Mouse (Mus musculus) adrenal gland, adult 18-20 months (tissue): ENCODE results near the gene Gm2007. TPM values are rescaled to one million over a fixed set of nuclear protein-coding genes. Genes with fewer than 3 reads are reported as not detected.
"Not testable (repeated sequence)": the region's sequence is repeated elsewhere in the genome, so short reads cannot be mapped to it uniquely, and the experiment has no call there.

Source experiments
- DNase-seq, 2 experiments: peaks; one replicate each; pipeline ENCODE4 v3.0.0; 2021 to 2022; ENCODE audit warnings: low spot score in 2 of 2
- long read RNA-seq, 2 experiments: library from polyadenylated mRNA; stranded (forward); transcript quantifications; one replicate each; pipeline ENCODE4 v2.0.0; 2021
- total RNA-seq, 2 experiments: library from RNA; stranded (reverse); gene quantifications; 1 replicate in 1 of 2; 2 replicates in 1 of 2; pipeline ENCODE4 v1.2.3; 2021

The Gm2007 gene
- total RNA-seq, result not detected
- long read RNA-seq, experiment 1, partial matches to known transcripts, result 0 of 1 reads
- long read RNA-seq, experiment 1, other reads (novel, unspliced or antisense), result 1 of 1 reads
- long read RNA-seq, experiment 2, partial matches to known transcripts, result 0 of 4 reads
- long read RNA-seq, experiment 2, other reads (novel, unspliced or antisense), result 4 of 4 reads

DNA sequence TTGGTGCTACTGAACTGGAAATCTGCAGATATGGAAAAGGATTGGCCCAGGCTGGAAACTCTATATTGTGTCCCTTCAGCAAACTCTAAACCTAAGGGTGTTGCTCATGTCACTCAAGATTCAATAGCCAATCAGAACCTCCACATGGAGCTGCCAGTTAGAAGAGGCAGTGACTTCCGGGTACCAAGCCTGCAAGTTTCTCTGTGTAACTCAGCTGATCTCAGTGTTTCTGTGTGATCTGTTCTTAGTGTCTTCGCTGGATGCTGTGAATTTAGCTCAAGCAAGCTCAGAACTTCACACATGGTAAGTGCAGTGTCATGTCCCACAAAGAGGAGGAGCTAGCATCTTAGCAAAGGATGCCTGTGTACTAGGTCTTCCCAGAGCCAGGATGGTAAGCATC lies at the start of gene Gm2007:
Gm2007 (plus strand) TSS at position 301 of the 400 bp plus-strand sequence.
- not testable (repeated sequence) for DNase-seq

DNA sequence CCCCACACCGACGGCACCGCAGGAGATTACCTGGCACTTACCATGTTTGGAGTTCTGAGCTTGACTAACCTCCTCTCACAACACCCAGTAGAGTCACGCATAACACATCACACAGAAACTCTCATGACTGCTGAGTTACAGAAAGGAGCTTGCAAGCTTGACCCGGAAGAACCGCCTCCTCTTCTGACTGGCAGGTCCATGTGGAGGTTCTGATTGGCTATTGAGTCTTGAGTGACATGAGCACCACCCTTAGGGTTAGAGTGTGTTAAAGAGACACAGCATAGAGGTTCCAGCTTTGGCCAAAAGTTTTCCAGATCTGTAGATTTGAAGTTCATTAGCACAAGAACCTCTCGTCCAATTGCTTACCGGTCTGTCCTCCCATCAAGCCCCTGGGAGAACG lies 37.8 kb upstream of the Gm2007 start, which contains the start of gene Zfp969:
Zfp969 (minus strand) TSS at position 101 of the 400 bp plus-strand sequence.
- DNase-seq, result not testable (repeated sequence)

DNA sequence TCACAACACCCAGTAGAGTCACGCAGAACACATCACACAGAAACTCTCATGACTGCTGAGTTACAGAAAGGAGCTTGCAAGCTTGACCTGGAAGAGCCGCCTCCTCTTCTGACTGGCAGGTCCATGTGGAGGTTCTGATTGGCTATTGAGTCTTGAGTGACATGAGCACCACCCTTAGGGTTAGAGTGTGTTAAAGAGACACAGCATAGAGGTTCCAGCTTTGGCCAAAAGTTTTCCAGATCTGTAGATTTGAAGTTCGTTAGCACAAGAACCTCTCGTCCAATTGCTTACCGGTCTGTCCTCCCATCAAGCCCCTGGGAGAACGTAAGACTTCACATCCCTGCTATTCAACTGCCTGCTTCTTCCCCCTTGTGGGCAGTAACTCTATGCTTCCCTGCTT lies 59.7 kb downstream of the Gm2007 start, which contains the start of gene Gm14288:
Gm14288 (minus strand) TSS at position 101 of the 400 bp plus-strand sequence.
- DNase-seq, result not testable (repeated sequence)

Other genes with a start within 250 kb of the Gm2007 start
- gene Gm11007, start 97.6 kb upstream of the Gm2007 start, total RNA-seq, result not detected
- 10 to 100 TPM in 1 of 2 experiments, not detected in 1; 12.5 TPM for gene Zfp969, start 37.9 kb upstream of the Gm2007 start, total RNA-seq
- 1 to 10 TPM; 1.5 to 8.4 TPM for gene Gm14288, start 59.6 kb downstream of the Gm2007 start, total RNA-seq
- 10 to 100 TPM; 33.4 to 37.4 TPM for gene Gm6710, start 127.7 kb downstream of the Gm2007 start, total RNA-seq
- gene Zfp966, start 189.6 kb downstream of the Gm2007 start, total RNA-seq, result 1 to 10 TPM; 9.5 to 10.0 TPM
- gene Gm2026, start 223.8 kb downstream of the Gm2007 start, total RNA-seq, result 10 to 100 TPM; 19.9 to 23.4 TPM